Mouse (Mus musculus): ENCODE data around the gene Arid1b. TPM values are rescaled to one million over a fixed set of nuclear protein-coding genes. Genes with fewer than 3 reads are reported as not detected.
"Not testable (repeated sequence)": the region's sequence is repeated elsewhere in the genome, so short reads cannot be mapped to it uniquely, and the experiment has no call there.

Arid1b gene
- polyA plus RNA-seq, 1 experiment from 2014 or later, result 12.9 TPM

DNA sequence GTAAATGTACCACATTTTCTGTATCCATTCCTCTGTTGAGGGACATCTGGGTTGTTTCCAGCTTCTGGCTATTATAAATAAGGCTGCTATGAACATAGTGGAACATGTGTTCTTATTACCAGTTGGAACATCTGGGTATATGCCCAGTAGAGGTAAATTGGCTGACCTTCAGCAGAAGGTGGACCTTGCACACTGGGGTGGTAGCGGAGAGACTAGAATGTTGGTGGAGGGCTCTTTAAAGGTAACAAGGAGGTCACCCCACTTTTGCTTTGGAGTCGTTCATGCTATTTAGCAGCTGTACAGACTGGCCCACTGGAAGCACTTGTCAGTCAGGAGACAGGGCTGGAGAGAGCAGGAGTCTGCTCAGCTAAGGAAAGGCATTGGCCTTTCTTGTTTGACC is 94.1 kb downstream of the Arid1b start:
- H3K4me1 ChIP-seq (ENCODE audit: control insufficient read depth, insufficient read depth, low read length), result peaks cover 11% of the 10 kb centered on the region
- 73% methylated on average over 2 of the region's 2 CpGs for WGBS
- not testable (repeated sequence) for H3K9ac ChIP-seq (replicated peaks; ENCODE audit: low read length); H3K4me2 ChIP-seq (ENCODE audit: low read depth, low read length); DNase-seq (ENCODE audit: low spot score); H3K27me3 ChIP-seq (ENCODE audit: control insufficient read depth, insufficient read depth, low read length); H3K4me3 ChIP-seq (ENCODE audit: low read depth, low read length); ATAC-seq (replicated peaks; ENCODE audit: insufficient number of reproducible peaks, low FRiP score, low TSS enrichment, low read depth); H3K36me3 ChIP-seq (replicated peaks; ENCODE audit: control insufficient read depth, insufficient read depth, low read depth, low read length); H3K9me3 ChIP-seq (replicated peaks; ENCODE audit: control insufficient read depth, low read length); H3K27ac ChIP-seq (replicated peaks; ENCODE audit: low read depth, low read length)

DNA sequence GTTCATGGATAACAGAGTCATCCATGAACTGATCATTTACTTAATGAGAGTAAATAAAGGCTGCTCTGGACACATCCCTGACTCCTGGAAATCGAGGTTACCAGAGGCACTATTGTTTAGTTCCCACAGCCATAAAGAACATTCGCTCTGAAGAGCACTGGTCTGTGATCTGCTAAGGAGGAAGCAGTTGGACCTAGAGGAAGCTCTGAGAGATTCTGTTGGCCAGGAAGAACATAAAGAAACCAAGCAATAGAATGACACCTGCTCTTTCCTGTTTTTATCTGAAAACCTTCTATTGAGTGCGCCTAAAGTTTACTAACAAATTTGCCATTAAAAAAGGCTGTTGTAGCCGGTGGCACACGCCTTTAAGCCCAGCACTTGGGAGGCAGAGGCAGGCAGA is 94.7 kb downstream of the Arid1b start:
- no peak overlapping the region for H3K4me3 ChIP-seq (ENCODE audit: low read depth, low read length)
- H3K9me3 ChIP-seq (replicated peaks; ENCODE audit: control insufficient read depth, low read length), result no peaks in the 10 kb centered on the region
- DNase-seq (ENCODE audit: low spot score) (no peak), ATAC-seq (replicated peaks; ENCODE audit: insufficient number of reproducible peaks, low FRiP score, low TSS enrichment, low read depth) (no peak)
- H3K4me2 ChIP-seq (ENCODE audit: low read depth, low read length), result no peak overlapping the region
- H3K36me3 ChIP-seq (replicated peaks; ENCODE audit: control insufficient read depth, insufficient read depth, low read depth, low read length), result no peaks in the 10 kb centered on the region
- no peaks in the 10 kb centered on the region for H3K27me3 ChIP-seq (ENCODE audit: control insufficient read depth, insufficient read depth, low read length)
- H3K9ac ChIP-seq (replicated peaks; ENCODE audit: low read length), result no peak overlapping the region
- H3K4me1 ChIP-seq (ENCODE audit: control insufficient read depth, insufficient read depth, low read length), result peaks cover 11% of the 10 kb centered on the region
- WGBS, result 70% methylated on average over 5 of the region's 5 CpGs
- H3K27ac ChIP-seq (replicated peaks; ENCODE audit: low read depth, low read length), result no peak overlapping the region

DNA sequence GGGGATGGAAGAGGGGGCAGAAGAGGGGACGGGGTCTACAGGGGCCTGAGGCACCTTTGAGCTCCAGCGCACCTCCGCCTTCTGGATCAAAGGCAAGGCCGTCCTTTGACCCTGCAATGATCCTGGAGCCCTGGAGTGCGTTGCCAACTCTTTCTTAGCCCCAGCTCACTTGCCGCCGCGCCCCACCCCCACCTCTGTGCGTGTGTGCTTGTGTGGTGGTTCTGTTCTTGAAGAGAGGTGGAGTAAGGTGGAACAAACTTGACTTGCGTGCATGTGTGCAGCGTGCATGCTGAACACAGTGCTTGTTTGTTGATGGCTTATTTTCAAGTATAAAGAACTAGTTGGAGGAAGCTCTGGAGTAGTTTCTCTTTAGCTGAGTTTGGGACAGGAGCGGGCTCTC is 95.4 kb downstream of the Arid1b start:
- H3K9me3 ChIP-seq (replicated peaks; ENCODE audit: control insufficient read depth, low read length), result no peaks in the 10 kb centered on the region
- no peak overlapping the region for H3K4me3 ChIP-seq (ENCODE audit: low read depth, low read length)
- no peaks in the 10 kb centered on the region for H3K36me3 ChIP-seq (replicated peaks; ENCODE audit: control insufficient read depth, insufficient read depth, low read depth, low read length)
- H3K4me1 ChIP-seq (ENCODE audit: control insufficient read depth, insufficient read depth, low read length), result peaks cover 11% of the 10 kb centered on the region
- H3K27ac ChIP-seq (replicated peaks; ENCODE audit: low read depth, low read length), result no peak overlapping the region
- ATAC-seq (replicated peaks; ENCODE audit: insufficient number of reproducible peaks, low FRiP score, low TSS enrichment, low read depth) (no peak), DNase-seq (ENCODE audit: low spot score) (peak; percentile 26)
- H3K27me3 ChIP-seq (ENCODE audit: control insufficient read depth, insufficient read depth, low read length), result no peaks in the 10 kb centered on the region
- peak overlapping the region; percentile 25; the same call in 1 of the 2 replicates for H3K9ac ChIP-seq (replicated peaks; ENCODE audit: low read length)
- 6% methylated on average over 12 of the region's 12 CpGs for WGBS
- no peak overlapping the region for H3K4me2 ChIP-seq (ENCODE audit: low read depth, low read length)

DNA sequence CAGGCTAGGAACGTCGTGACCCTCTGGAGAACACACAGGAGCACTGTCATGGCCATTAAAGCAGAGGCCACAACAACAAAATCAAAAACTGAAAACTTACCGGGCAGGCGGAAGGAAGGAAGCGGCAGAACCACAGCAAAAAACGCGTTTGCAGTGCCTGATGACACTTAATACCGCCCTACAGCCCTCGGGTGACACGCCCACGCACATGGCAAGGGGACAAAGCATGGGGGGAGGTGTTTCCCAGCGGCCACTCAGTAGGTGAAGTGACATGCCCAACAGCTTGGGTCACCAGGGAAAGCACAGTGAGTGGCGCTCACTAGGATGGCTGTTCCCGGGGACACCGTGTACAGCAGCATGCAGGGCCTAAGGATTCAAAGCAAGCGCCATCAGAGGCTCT is 97.4 kb downstream of the Arid1b start:
- no peaks in the 10 kb centered on the region for H3K36me3 ChIP-seq (replicated peaks; ENCODE audit: control insufficient read depth, insufficient read depth, low read depth, low read length)
- H3K27me3 ChIP-seq (ENCODE audit: control insufficient read depth, insufficient read depth, low read length), result no peaks in the 10 kb centered on the region
- H3K9ac ChIP-seq (replicated peaks; ENCODE audit: low read length), result no peak overlapping the region
- H3K4me1 ChIP-seq (ENCODE audit: control insufficient read depth, insufficient read depth, low read length), result peaks cover 11% of the 10 kb centered on the region
- no peak overlapping the region for H3K4me3 ChIP-seq (ENCODE audit: low read depth, low read length)
- DNase-seq (ENCODE audit: low spot score), result no peak
- no peaks in the 10 kb centered on the region for H3K9me3 ChIP-seq (replicated peaks; ENCODE audit: control insufficient read depth, low read length)
- H3K27ac ChIP-seq (replicated peaks; ENCODE audit: low read depth, low read length), result no peak overlapping the region
- H3K4me2 ChIP-seq (ENCODE audit: low read depth, low read length), result no peak overlapping the region
- no peak for ATAC-seq (replicated peaks; ENCODE audit: insufficient number of reproducible peaks, low FRiP score, low TSS enrichment, low read depth)
- WGBS, result 79% methylated on average over 16 of the region's 16 CpGs

DNA sequence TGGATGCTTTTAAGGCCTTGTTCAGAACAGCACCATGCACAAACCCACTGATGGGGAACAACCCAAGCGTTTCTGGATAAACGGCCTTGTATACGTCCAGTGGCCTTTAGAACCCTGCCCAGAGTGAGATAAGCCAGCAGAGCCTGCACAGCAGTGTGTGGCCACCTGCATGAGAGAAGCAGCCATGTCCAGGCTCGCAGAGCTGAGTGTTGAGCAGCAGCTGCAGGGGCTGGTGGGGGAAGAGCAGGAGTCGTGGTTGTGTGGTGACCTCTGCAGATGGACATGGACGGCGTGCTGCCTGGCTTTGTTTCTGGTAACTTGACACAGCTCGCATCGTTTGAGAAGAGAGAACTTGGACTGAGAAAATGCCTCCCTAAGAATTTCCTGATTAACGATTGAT is 97.8 kb downstream of the Arid1b start:
- H3K4me1 ChIP-seq (ENCODE audit: control insufficient read depth, insufficient read depth, low read length), result peaks cover 11% of the 10 kb centered on the region
- H3K27me3 ChIP-seq (ENCODE audit: control insufficient read depth, insufficient read depth, low read length), result no peaks in the 10 kb centered on the region
- no peak overlapping the region for H3K9ac ChIP-seq (replicated peaks; ENCODE audit: low read length)
- no peaks in the 10 kb centered on the region for H3K36me3 ChIP-seq (replicated peaks; ENCODE audit: control insufficient read depth, insufficient read depth, low read depth, low read length)
- DNase-seq (ENCODE audit: low spot score) (no peak), ATAC-seq (replicated peaks; ENCODE audit: insufficient number of reproducible peaks, low FRiP score, low TSS enrichment, low read depth) (0 out of 2 replicates have a peak, but pooled peaks have one; percentile 53)
- no peaks in the 10 kb centered on the region for H3K9me3 ChIP-seq (replicated peaks; ENCODE audit: control insufficient read depth, low read length)
- H3K27ac ChIP-seq (replicated peaks; ENCODE audit: low read depth, low read length), result no peak overlapping the region
- 60% methylated on average over 10 of the region's 10 CpGs for WGBS
- H3K4me3 ChIP-seq (ENCODE audit: low read depth, low read length), result no peak overlapping the region
- H3K4me2 ChIP-seq (ENCODE audit: low read depth, low read length), result no peak overlapping the region

DNA sequence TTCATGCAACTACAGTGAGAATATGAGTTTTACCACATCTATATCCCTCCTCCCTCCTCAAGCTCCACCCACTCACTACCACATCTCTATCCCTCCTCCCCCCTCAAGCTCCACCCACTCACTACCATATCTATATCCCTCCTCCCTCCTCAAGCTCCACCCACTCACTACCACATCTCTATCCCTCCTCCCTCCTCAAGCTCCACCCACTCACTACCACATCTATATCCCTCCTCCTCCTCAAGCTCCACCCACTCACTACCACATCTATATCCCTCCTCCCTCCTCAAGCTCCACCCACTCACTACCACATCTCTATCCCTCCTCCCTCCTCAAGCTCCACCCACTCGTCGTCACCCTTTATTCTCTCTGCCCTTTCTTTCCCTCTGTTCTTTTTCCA is 99.2 kb downstream of the Arid1b start:
- not testable (repeated sequence) for H3K9ac ChIP-seq (replicated peaks; ENCODE audit: low read length); H3K4me2 ChIP-seq (ENCODE audit: low read depth, low read length); H3K9me3 ChIP-seq (replicated peaks; ENCODE audit: control insufficient read depth, low read length); ATAC-seq (replicated peaks; ENCODE audit: insufficient number of reproducible peaks, low FRiP score, low TSS enrichment, low read depth); H3K27me3 ChIP-seq (ENCODE audit: control insufficient read depth, insufficient read depth, low read length); DNase-seq (ENCODE audit: low spot score); H3K27ac ChIP-seq (replicated peaks; ENCODE audit: low read depth, low read length); H3K36me3 ChIP-seq (replicated peaks; ENCODE audit: control insufficient read depth, insufficient read depth, low read depth, low read length); H3K4me3 ChIP-seq (ENCODE audit: low read depth, low read length)
- 61% methylated on average over 2 of the region's 2 CpGs for WGBS
- H3K4me1 ChIP-seq (ENCODE audit: control insufficient read depth, insufficient read depth, low read length), result peaks cover 11% of the 10 kb centered on the region

DNA sequence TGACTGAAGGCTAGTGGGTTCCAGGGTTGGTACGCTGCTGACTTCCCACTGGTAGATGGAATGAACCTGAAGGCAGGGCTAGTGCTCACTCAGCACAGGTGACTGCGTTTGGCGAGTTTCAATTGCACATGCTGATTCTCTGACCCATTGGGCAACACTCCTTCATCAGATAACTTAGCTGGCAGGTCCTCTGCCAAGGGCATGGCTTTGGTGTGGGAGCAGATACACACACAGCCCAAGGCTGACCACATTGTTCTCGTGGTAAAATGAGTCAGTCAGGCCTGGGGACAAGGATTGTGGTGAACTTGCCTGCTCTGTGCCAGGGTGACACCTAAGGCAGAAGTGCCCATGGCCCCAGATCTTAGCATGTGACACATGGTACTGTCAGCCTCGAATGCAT is 100.5 kb downstream of the Arid1b start:
- 84% methylated on average over 5 of the region's 5 CpGs for WGBS
- DNase-seq (ENCODE audit: low spot score), result no peak

DNA sequence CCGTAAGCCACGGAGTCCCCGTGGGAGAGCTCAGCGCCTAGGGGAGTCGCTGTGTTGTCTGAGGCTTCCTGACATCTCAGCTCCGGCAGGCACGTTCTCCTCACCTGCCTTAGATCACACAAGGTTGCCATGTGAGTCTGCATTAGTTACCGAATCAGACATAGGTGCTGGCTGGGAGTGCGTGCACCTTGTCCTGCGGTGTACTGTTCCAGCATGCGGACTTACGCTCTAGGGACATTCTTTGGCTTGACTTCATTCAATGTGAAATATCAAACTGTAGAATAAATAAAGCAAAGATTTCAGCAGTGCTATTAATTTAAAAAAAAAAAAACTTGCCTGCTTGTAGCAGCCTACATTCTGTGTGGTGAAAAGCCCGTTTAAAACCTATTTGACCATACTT is 101.6 kb downstream of the Arid1b start:
- 89% methylated on average over 13 of the region's 13 CpGs for WGBS
- DNase-seq (ENCODE audit: low spot score) (no peak), ATAC-seq (replicated peaks; ENCODE audit: insufficient number of reproducible peaks, low FRiP score, low TSS enrichment, low read depth) (no peak)
- no peaks in the 10 kb centered on the region for H3K36me3 ChIP-seq (replicated peaks; ENCODE audit: control insufficient read depth, insufficient read depth, low read depth, low read length)
- no peak overlapping the region for H3K9ac ChIP-seq (replicated peaks; ENCODE audit: low read length)
- peaks cover 5% of the 10 kb centered on the region; the same call in 1 of the 2 replicates for H3K4me1 ChIP-seq (ENCODE audit: control insufficient read depth, insufficient read depth, low read length)
- H3K27ac ChIP-seq (replicated peaks; ENCODE audit: low read depth, low read length), result no peak overlapping the region
- no peak overlapping the region for H3K4me3 ChIP-seq (ENCODE audit: low read depth, low read length)
- no peak overlapping the region for H3K4me2 ChIP-seq (ENCODE audit: low read depth, low read length)
- no peaks in the 10 kb centered on the region for H3K27me3 ChIP-seq (ENCODE audit: control insufficient read depth, insufficient read depth, low read length)
- H3K9me3 ChIP-seq (replicated peaks; ENCODE audit: control insufficient read depth, low read length), result no peaks in the 10 kb centered on the region

More for the DNA sequence above, 100.5 kb downstream of the Arid1b start:
- no peak for ATAC-seq (replicated peaks; ENCODE audit: insufficient number of reproducible peaks, low FRiP score, low TSS enrichment, low read depth)
- Histone ChIP-seq H3K9me3 (replicated peaks; ENCODE audit: control insufficient read depth, low read length) (no peaks in the 10 kb centered on the region), H3K36me3 (replicated peaks; ENCODE audit: control insufficient read depth, insufficient read depth, low read depth, low read length) (no peaks in the 10 kb centered on the region), H3K27ac (replicated peaks; ENCODE audit: low read depth, low read length) (no peak overlapping the region), H3K4me3 (ENCODE audit: low read depth, low read length) (no peak overlapping the region), H3K4me1 (ENCODE audit: control insufficient read depth, insufficient read depth, low read length) (peaks cover 8% of the 10 kb centered on the region), H3K9ac (replicated peaks; ENCODE audit: low read length) (no peak overlapping the region), H3K27me3 (ENCODE audit: control insufficient read depth, insufficient read depth, low read length) (no peaks in the 10 kb centered on the region), H3K4me2 (ENCODE audit: low read depth, low read length) (no peak overlapping the region)
